Mouse (Mus musculus) bone marrow macrophage, adult 2 months (primary cell): ENCODE data around the gene Crybb3.

Experiments
- CTCF ChIP-seq: IDR thresholded peaks from 2 replicates; pipeline ENCODE4 v1.5.1; 2012; ENCODE audit warnings: low read depth, mild to moderate bottlenecking, low read length, moderate library complexity
- POLR2A ChIP-seq: IDR thresholded peaks from 2 replicates; pipeline ENCODE4 v1.6.1; 2012; ENCODE audit warnings: mild to moderate bottlenecking, low read depth, low read length, borderline replicate concordance

DNA sequence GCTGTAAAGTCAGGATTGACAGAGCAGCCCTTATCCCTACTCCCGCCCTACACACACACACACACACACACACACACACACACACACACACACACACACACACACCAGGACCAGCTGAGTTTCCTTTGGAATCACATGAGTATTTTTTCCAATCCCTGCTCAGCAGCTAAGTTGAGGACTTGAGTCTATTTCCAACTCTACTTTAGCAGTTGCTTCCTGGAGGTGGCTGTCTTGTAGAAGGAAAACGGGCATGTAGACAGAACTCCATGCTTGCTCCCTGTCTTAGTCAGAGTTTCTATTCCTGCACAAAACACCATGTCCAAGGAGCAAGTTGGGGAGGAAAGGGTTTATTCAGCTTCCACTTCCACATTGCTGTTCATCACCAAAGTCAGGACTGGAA, 6.1 kb upstream of the Crybb3 start:
- TF ChIP-seq POLR2A (no peak), CTCF (no peak)
